Mouse (Mus musculus): ENCODE results near the gene Thsd1. TPM values are rescaled to one million over a fixed set of nuclear protein-coding genes. Genes with fewer than 3 reads are reported as not detected.

Gene Thsd1
- polyA plus RNA-seq, 1 experiment from 2014 or later: 14.4 TPM

GRCm38 (mm10) chr8:22207535-22207934, 19.6 kb upstream of the Thsd1 start:
- Histone ChIP-seq H3K36me3 (ENCODE audit: control insufficient read depth, insufficient read depth, low read length) (peaks cover 13% of the 10 kb centered on the region), H3K4me1 (ENCODE audit: control insufficient read depth, insufficient read depth, low read length) (peaks cover 11% of the 10 kb centered on the region), H3K27me3 (ENCODE audit: control insufficient read depth, insufficient read depth, low read length) (no peaks in the 10 kb centered on the region), H3K9me3 (replicated peaks; ENCODE audit: control insufficient read depth, low read length) (no peaks in the 10 kb centered on the region), H3K4me2 (no peak overlapping the region), H3K9ac (ENCODE audit: low read depth, low read length) (no peak overlapping the region), H3K27ac (ENCODE audit: low read depth, low read length) (no peak overlapping the region), H3K4me3 (ENCODE audit: low read depth, low read length) (no peak overlapping the region)
- no peak for ATAC-seq (replicated peaks; ENCODE audit: insufficient number of reproducible peaks, low FRiP score, low TSS enrichment)
- WGBS (ENCODE audit: insufficient replicate concordance): 65% methylated on average over 4 of the region's 4 CpGs

GRCm38 (mm10) chr8:22209012-22209411, 18.1 kb upstream of the Thsd1 start:
- H3K9me3 ChIP-seq (replicated peaks; ENCODE audit: control insufficient read depth, low read length): no peaks in the 10 kb centered on the region
- peak overlapping the region; percentile 14; the same call in 1 of the 2 replicates for H3K4me2 ChIP-seq
- no peak overlapping the region for H3K4me3 ChIP-seq (ENCODE audit: low read depth, low read length)
- H3K4me1 ChIP-seq (ENCODE audit: control insufficient read depth, insufficient read depth, low read length): peaks cover 11% of the 10 kb centered on the region
- peak overlapping the region; percentile 62 for H3K27ac ChIP-seq (ENCODE audit: low read depth, low read length)
- peak overlapping the region; percentile 54 for H3K9ac ChIP-seq (ENCODE audit: low read depth, low read length)
- no peaks in the 10 kb centered on the region for H3K27me3 ChIP-seq (ENCODE audit: control insufficient read depth, insufficient read depth, low read length)
- ATAC-seq (replicated peaks; ENCODE audit: insufficient number of reproducible peaks, low FRiP score, low TSS enrichment): peak; percentile 81
- 15% methylated on average over 5 of the region's 5 CpGs for WGBS (ENCODE audit: insufficient replicate concordance)
- H3K36me3 ChIP-seq (ENCODE audit: control insufficient read depth, insufficient read depth, low read length): peaks cover 15% of the 10 kb centered on the region

GRCm38 (mm10) chr8:22214826-22215225, 12.3 kb upstream of the Thsd1 start:
- peaks cover 13% of the 10 kb centered on the region for H3K36me3 ChIP-seq (ENCODE audit: control insufficient read depth, insufficient read depth, low read length)
- 91% methylated on average over 10 of the region's 10 CpGs for WGBS (ENCODE audit: insufficient replicate concordance)
- no peak overlapping the region for H3K4me2 ChIP-seq
- no peaks in the 10 kb centered on the region for H3K27me3 ChIP-seq (ENCODE audit: control insufficient read depth, insufficient read depth, low read length)
- H3K27ac ChIP-seq (ENCODE audit: low read depth, low read length): no peak overlapping the region
- no peaks in the 10 kb centered on the region for H3K4me1 ChIP-seq (ENCODE audit: control insufficient read depth, insufficient read depth, low read length)
- H3K9me3 ChIP-seq (replicated peaks; ENCODE audit: control insufficient read depth, low read length): no peaks in the 10 kb centered on the region
- no peak for ATAC-seq (replicated peaks; ENCODE audit: insufficient number of reproducible peaks, low FRiP score, low TSS enrichment)
- H3K4me3 ChIP-seq (ENCODE audit: low read depth, low read length): no peak overlapping the region
- H3K9ac ChIP-seq (ENCODE audit: low read depth, low read length): no peak overlapping the region

- ATAC-seq (replicated peaks; ENCODE audit: insufficient number of reproducible peaks, low FRiP score, low TSS enrichment): no peak
- Histone ChIP-seq H3K9ac (ENCODE audit: low read depth, low read length) (no peak overlapping the region), H3K4me2 (no peak overlapping the region), H3K4me3 (ENCODE audit: low read depth, low read length) (no peak overlapping the region), H3K9me3 (replicated peaks; ENCODE audit: control insufficient read depth, low read length) (no peaks in the 10 kb centered on the region), H3K36me3 (ENCODE audit: control insufficient read depth, insufficient read depth, low read length) (0 out of 2 replicates have a peak, but pooled peaks cover 4% of the 10 kb centered on the region), H3K27ac (ENCODE audit: low read depth, low read length) (no peak overlapping the region), H3K27me3 (ENCODE audit: control insufficient read depth, insufficient read depth, low read length) (peaks cover 2% of the 10 kb centered on the region; the same call in 1 of the 2 replicates), H3K4me1 (ENCODE audit: control insufficient read depth, insufficient read depth, low read length) (no peaks in the 10 kb centered on the region)
- WGBS (ENCODE audit: insufficient replicate concordance): 58% methylated on average over 8 of the region's 8 CpGs
Measured at GRCm38 (mm10) chr8:22226361-22226760, 752 bp upstream of the Thsd1 start.

GRCm38 (mm10) chr8:22228621-22229020, 1.5 kb downstream of the Thsd1 start:
- Histone ChIP-seq H3K9ac (ENCODE audit: low read depth, low read length) (peak overlapping the region; percentile 56; the same call in 1 of the 2 replicates), H3K4me2 (peak overlapping the region; percentile 84), H3K4me3 (ENCODE audit: low read depth, low read length) (peak overlapping the region; percentile 58), H3K4me1 (ENCODE audit: control insufficient read depth, insufficient read depth, low read length) (no peaks in the 10 kb centered on the region), H3K27ac (ENCODE audit: low read depth, low read length) (0 out of 2 replicates have a peak overlapping the region, but pooled peaks have one; percentile 24), H3K36me3 (ENCODE audit: control insufficient read depth, insufficient read depth, low read length) (no peaks in the 10 kb centered on the region), H3K27me3 (ENCODE audit: control insufficient read depth, insufficient read depth, low read length) (peaks cover 2% of the 10 kb centered on the region; the same call in 1 of the 2 replicates), H3K9me3 (replicated peaks; ENCODE audit: control insufficient read depth, low read length) (no peaks in the 10 kb centered on the region)
- 38% methylated on average over 7 of the region's 7 CpGs for WGBS (ENCODE audit: insufficient replicate concordance)
- no peak for ATAC-seq (replicated peaks; ENCODE audit: insufficient number of reproducible peaks, low FRiP score, low TSS enrichment)

- no peak overlapping the region for H3K4me2 ChIP-seq
- H3K9ac ChIP-seq (ENCODE audit: low read depth, low read length): no peak overlapping the region
- H3K27ac ChIP-seq (ENCODE audit: low read depth, low read length): no peak overlapping the region
- H3K9me3 ChIP-seq (replicated peaks; ENCODE audit: control insufficient read depth, low read length): no peaks in the 10 kb centered on the region
- H3K36me3 ChIP-seq (ENCODE audit: control insufficient read depth, insufficient read depth, low read length): no peaks in the 10 kb centered on the region
- H3K4me1 ChIP-seq (ENCODE audit: control insufficient read depth, insufficient read depth, low read length): no peaks in the 10 kb centered on the region
- H3K4me3 ChIP-seq (ENCODE audit: low read depth, low read length): no peak overlapping the region
- ATAC-seq (replicated peaks; ENCODE audit: insufficient number of reproducible peaks, low FRiP score, low TSS enrichment): no peak
- H3K27me3 ChIP-seq (ENCODE audit: control insufficient read depth, insufficient read depth, low read length): no peaks in the 10 kb centered on the region
- 84% methylated on average over 9 of the region's 9 CpGs for WGBS (ENCODE audit: insufficient replicate concordance)
Measured at GRCm38 (mm10) chr8:22242986-22243385, 15.9 kb downstream of the Thsd1 start.

- H3K4me1 ChIP-seq (ENCODE audit: control insufficient read depth, insufficient read depth, low read length): no peaks in the 10 kb centered on the region
- WGBS (ENCODE audit: insufficient replicate concordance): 71% methylated on average over 1 of the region's 1 CpGs
Measured at GRCm38 (mm10) chr8:22245663-22246062, 18.6 kb downstream of the Thsd1 start.

GRCm38 (mm10) chr8:22247956-22248355, 20.8 kb downstream of the Thsd1 start:
- no peaks in the 10 kb centered on the region for H3K36me3 ChIP-seq (ENCODE audit: control insufficient read depth, insufficient read depth, low read length)
- H3K9ac ChIP-seq (ENCODE audit: low read depth, low read length): no peak overlapping the region
- no peaks in the 10 kb centered on the region for H3K4me1 ChIP-seq (ENCODE audit: control insufficient read depth, insufficient read depth, low read length)
- H3K27ac ChIP-seq (ENCODE audit: low read depth, low read length): no peak overlapping the region
- ATAC-seq (replicated peaks; ENCODE audit: insufficient number of reproducible peaks, low FRiP score, low TSS enrichment): no peak
- 85% methylated on average over 12 of the region's 12 CpGs for WGBS (ENCODE audit: insufficient replicate concordance)
- no peak overlapping the region for H3K4me2 ChIP-seq
- no peaks in the 10 kb centered on the region for H3K27me3 ChIP-seq (ENCODE audit: control insufficient read depth, insufficient read depth, low read length)
- no peak overlapping the region for H3K4me3 ChIP-seq (ENCODE audit: low read depth, low read length)
- no peaks in the 10 kb centered on the region for H3K9me3 ChIP-seq (replicated peaks; ENCODE audit: control insufficient read depth, low read length)

More at GRCm38 (mm10) chr8:22245663-22246062, 18.6 kb downstream of the Thsd1 start:
- H3K27ac ChIP-seq (ENCODE audit: low read depth, low read length): no peak overlapping the region
- no peaks in the 10 kb centered on the region for H3K9me3 ChIP-seq (replicated peaks; ENCODE audit: control insufficient read depth, low read length)
- H3K36me3 ChIP-seq (ENCODE audit: control insufficient read depth, insufficient read depth, low read length): no peaks in the 10 kb centered on the region
- H3K4me2 ChIP-seq: no peak overlapping the region
- no peak overlapping the region for H3K9ac ChIP-seq (ENCODE audit: low read depth, low read length)
- no peak for ATAC-seq (replicated peaks; ENCODE audit: insufficient number of reproducible peaks, low FRiP score, low TSS enrichment)
- H3K27me3 ChIP-seq (ENCODE audit: control insufficient read depth, insufficient read depth, low read length): no peaks in the 10 kb centered on the region
- no peak overlapping the region for H3K4me3 ChIP-seq (ENCODE audit: low read depth, low read length)

GRCm38 (mm10) chr8:22249080-22249479, 22.0 kb downstream of the Thsd1 start:
- Histone ChIP-seq H3K27me3 (ENCODE audit: control insufficient read depth, insufficient read depth, low read length) (no peaks in the 10 kb centered on the region), H3K4me1 (ENCODE audit: control insufficient read depth, insufficient read depth, low read length) (no peaks in the 10 kb centered on the region), H3K27ac (ENCODE audit: low read depth, low read length) (no peak overlapping the region), H3K9ac (ENCODE audit: low read depth, low read length) (no peak overlapping the region), H3K9me3 (replicated peaks; ENCODE audit: control insufficient read depth, low read length) (no peaks in the 10 kb centered on the region), H3K4me3 (ENCODE audit: low read depth, low read length) (no peak overlapping the region), H3K36me3 (ENCODE audit: control insufficient read depth, insufficient read depth, low read length) (no peaks in the 10 kb centered on the region), H3K4me2 (no peak overlapping the region)
- WGBS (ENCODE audit: insufficient replicate concordance): 78% methylated on average over 9 of the region's 9 CpGs
- no peak for ATAC-seq (replicated peaks; ENCODE audit: insufficient number of reproducible peaks, low FRiP score, low TSS enrichment)

All from heart, embryonic 11.5 days (tissue).